Mouse (Mus musculus): ENCODE measurements around the gene Mast3. TPM values are rescaled to one million over a fixed set of nuclear protein-coding genes. Genes with fewer than 3 reads are reported as not detected.

Mast3 gene
- polyA plus RNA-seq, 1 experiment, result 175 TPM

DNA sequence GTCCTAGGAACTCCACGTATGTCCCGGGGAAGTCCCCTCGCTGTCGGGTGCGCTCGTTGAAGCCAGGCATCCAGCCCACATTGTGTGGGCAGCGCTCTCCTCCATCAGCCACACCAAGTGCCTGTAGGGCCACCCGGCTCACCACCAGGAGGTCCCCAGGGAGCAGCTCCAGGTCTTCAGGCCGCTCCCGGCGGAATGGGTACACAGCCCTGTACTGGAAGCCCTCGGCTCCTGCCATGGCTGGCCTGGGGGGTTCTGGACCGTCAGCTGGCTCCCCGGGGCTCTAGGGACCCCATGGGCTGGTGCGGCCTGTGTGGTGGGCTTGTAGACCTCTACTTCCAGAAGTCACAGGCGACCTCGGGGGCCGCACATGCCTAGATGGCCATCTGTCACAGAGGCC lies 30.1 kb downstream of the Mast3 start:
- TF ChIP-seq CTCF (IDR thresholded peaks at IDR 0.05; ENCODE audit: extremely low read depth, insufficient read depth, insufficient read length, insufficient replicate concordance) (no peak), POLR2A (IDR thresholded peaks at IDR 0.05; ENCODE audit: low read depth, low read length) (no peak)
- H3K4me3 ChIP-seq (ENCODE audit: extremely low read depth, insufficient read depth, insufficient read length), result no peak overlapping the region
- no peaks in the 10 kb centered on the region for H3K27me3 ChIP-seq (ENCODE audit: control insufficient read depth, insufficient read depth, low read length)
- no peak for DNase-seq (ENCODE audit: low read depth in 1 of 2, low spot score in 2 of 2)
- no peak overlapping the region for H3K27ac ChIP-seq (ENCODE audit: insufficient read depth, low read length)
- peaks cover 10% of the 10 kb centered on the region for H3K36me3 ChIP-seq (ENCODE audit: control insufficient read depth, insufficient read depth, low read length)
- 88% methylated on average over 18 of the region's 18 CpGs for WGBS
- H3K4me1 ChIP-seq (ENCODE audit: control insufficient read depth, insufficient read depth, insufficient read length), result peaks cover 12% of the 10 kb centered on the region

DNA sequence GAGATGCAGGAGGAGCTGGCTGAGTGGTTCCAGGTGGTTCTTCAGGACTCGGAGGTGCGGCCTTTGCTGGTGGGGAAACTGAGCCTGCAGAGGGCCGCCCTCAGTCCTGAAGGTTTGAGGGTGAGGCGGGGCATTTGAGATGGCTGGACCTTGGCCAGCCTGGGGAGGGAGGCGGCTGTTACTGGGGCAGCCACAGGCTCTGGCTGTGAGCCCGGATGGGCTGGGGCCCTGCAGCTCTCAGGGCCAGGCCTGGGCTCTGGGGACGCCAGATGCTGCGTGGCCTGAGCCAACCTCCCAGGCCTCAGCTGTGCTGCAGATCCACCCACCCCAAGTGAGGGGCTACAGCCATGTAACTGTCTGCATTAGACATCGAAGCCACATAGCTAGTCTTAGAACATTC lies 31.0 kb downstream of the Mast3 start:
- Histone ChIP-seq H3K4me1 (ENCODE audit: control insufficient read depth, insufficient read depth, insufficient read length) (peaks cover 17% of the 10 kb centered on the region), H3K4me3 (ENCODE audit: extremely low read depth, insufficient read depth, insufficient read length) (no peak overlapping the region), H3K27me3 (ENCODE audit: control insufficient read depth, insufficient read depth, low read length) (no peaks in the 10 kb centered on the region), H3K27ac (ENCODE audit: insufficient read depth, low read length) (no peak overlapping the region; the same call in 1 of the 2 replicates), H3K36me3 (ENCODE audit: control insufficient read depth, insufficient read depth, low read length) (peaks cover 1% of the 10 kb centered on the region; the same call in 1 of the 2 replicates)
- TF ChIP-seq POLR2A (IDR thresholded peaks at IDR 0.05; ENCODE audit: low read depth, low read length) (no peak), CTCF (IDR thresholded peaks at IDR 0.05; ENCODE audit: extremely low read depth, insufficient read depth, insufficient read length, insufficient replicate concordance) (no peak)
- no peak for DNase-seq (ENCODE audit: low read depth in 1 of 2, low spot score in 2 of 2)
- 66% methylated on average over 9 of the region's 9 CpGs for WGBS

DNA sequence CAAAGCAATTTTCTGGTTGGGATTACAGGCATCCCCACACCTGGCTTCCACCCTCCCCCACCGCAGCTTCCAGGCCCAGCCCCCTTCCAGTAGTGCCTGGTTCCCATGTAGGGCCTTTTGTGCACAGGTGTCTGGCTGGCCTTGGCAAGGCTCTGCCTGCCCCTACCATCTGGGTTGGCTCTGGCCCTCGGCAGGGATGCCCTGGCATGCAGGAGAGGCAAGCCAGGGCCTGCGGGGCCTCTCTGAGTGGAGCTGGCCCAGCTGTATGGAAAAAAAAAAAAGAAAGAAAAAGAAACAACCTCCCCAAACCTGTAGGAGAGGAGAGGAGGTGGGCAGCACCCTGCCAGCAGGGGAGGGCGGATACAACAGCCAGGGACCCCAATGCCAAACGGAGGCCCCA lies 31.4 kb downstream of the Mast3 start:
- TF ChIP-seq CTCF (IDR thresholded peaks at IDR 0.05; ENCODE audit: extremely low read depth, insufficient read depth, insufficient read length, insufficient replicate concordance) (no peak), POLR2A (IDR thresholded peaks at IDR 0.05; ENCODE audit: low read depth, low read length) (no peak)
- no peak for DNase-seq (ENCODE audit: low read depth in 1 of 2, low spot score in 2 of 2)
- Histone ChIP-seq H3K4me1 (ENCODE audit: control insufficient read depth, insufficient read depth, insufficient read length) (peaks cover 21% of the 10 kb centered on the region), H3K4me3 (ENCODE audit: extremely low read depth, insufficient read depth, insufficient read length) (no peak overlapping the region), H3K36me3 (ENCODE audit: control insufficient read depth, insufficient read depth, low read length) (peaks cover 1% of the 10 kb centered on the region; the same call in 1 of the 2 replicates), H3K27me3 (ENCODE audit: control insufficient read depth, insufficient read depth, low read length) (no peaks in the 10 kb centered on the region), H3K27ac (ENCODE audit: insufficient read depth, low read length) (no peak overlapping the region)
- 88% methylated on average over 5 of the region's 5 CpGs for WGBS

DNA sequence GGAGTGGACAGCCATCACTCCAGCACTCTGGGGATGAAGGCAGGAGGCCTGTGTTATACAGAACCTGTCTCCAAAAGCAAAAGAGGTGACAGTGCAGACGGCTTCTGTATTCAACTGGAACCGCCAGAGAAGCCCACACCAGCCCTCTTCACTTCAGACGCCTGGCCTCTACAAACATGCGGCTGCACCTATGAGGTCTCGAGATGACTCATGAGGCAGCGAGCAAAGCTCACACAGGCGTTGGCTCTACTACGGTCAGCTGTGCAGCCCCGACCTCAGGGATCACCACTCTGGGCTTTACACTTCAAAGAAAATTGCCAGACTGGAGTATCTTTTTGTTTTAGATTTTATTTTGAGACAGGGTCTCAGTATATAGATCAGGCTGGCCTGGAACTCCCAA lies 32.0 kb downstream of the Mast3 start:
- no peaks in the 10 kb centered on the region for H3K27me3 ChIP-seq (ENCODE audit: control insufficient read depth, insufficient read depth, low read length)
- H3K36me3 ChIP-seq (ENCODE audit: control insufficient read depth, insufficient read depth, low read length), result peaks cover 1% of the 10 kb centered on the region; the same call in 1 of the 2 replicates
- TF ChIP-seq CTCF (IDR thresholded peaks at IDR 0.05; ENCODE audit: extremely low read depth, insufficient read depth, insufficient read length, insufficient replicate concordance) (no peak), POLR2A (IDR thresholded peaks at IDR 0.05; ENCODE audit: low read depth, low read length) (no peak)
- no peak overlapping the region for H3K27ac ChIP-seq (ENCODE audit: insufficient read depth, low read length)
- H3K4me1 ChIP-seq (ENCODE audit: control insufficient read depth, insufficient read depth, insufficient read length), result peaks cover 24% of the 10 kb centered on the region
- no peak overlapping the region for H3K4me3 ChIP-seq (ENCODE audit: extremely low read depth, insufficient read depth, insufficient read length)
- 93% methylated on average over 9 of the region's 9 CpGs for WGBS
- no peak for DNase-seq (ENCODE audit: low read depth in 1 of 2, low spot score in 2 of 2)

DNA sequence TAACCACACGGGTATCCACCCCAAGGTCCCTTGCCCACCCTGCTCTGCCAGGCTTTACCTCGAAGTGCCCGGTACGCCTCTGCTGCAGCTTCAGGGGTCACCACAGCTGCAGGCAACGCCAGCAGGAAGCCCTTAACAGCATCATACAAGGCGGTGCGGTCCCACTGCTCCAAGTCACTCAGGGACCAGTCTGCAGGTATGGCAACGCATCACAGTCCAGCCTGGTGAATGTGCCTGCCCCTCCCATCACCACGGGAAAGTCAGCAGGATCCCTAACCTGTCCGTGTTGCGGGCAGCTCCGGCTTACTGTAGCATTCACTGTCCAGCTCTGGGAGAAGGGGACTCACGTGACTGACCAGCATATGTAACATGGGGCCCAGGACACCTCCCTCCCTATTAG lies 32.8 kb downstream of the Mast3 start:
- H3K4me3 ChIP-seq (ENCODE audit: extremely low read depth, insufficient read depth, insufficient read length), result no peak overlapping the region
- DNase-seq (ENCODE audit: low read depth in 1 of 2, low spot score in 2 of 2), result no peak
- TF ChIP-seq POLR2A (IDR thresholded peaks at IDR 0.05; ENCODE audit: low read depth, low read length), result no peak
- no peak for TF ChIP-seq CTCF (IDR thresholded peaks at IDR 0.05; ENCODE audit: extremely low read depth, insufficient read depth, insufficient read length, insufficient replicate concordance)
- H3K27me3 ChIP-seq (ENCODE audit: control insufficient read depth, insufficient read depth, low read length), result no peaks in the 10 kb centered on the region
- peaks cover 1% of the 10 kb centered on the region; the same call in 1 of the 2 replicates for H3K36me3 ChIP-seq (ENCODE audit: control insufficient read depth, insufficient read depth, low read length)
- H3K4me1 ChIP-seq (ENCODE audit: control insufficient read depth, insufficient read depth, insufficient read length), result peaks cover 27% of the 10 kb centered on the region
- WGBS, result 94% methylated on average over 13 of the region's 13 CpGs
- H3K27ac ChIP-seq (ENCODE audit: insufficient read depth, low read length), result no peak overlapping the region

DNA sequence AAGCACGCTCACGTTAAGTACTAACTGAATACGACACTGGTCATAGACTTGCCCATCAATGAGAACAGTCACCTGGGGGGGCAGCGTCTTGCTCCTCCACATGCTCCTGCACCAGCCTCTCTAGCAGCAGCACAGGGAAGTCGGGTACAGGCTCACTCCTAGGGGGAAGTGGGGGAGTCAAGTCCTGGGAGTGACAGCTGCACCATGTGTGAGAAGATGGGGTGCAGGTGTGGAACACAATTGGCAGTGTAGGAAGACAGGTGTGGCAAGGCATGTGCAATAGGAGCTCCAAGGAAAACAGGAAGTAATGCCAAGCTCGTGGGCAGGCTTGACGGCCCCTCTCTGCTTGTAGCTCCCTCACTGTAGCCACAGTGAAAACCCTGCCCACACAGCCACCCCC lies 33.6 kb downstream of the Mast3 start:
- peaks cover 1% of the 10 kb centered on the region; the same call in 1 of the 2 replicates for H3K36me3 ChIP-seq (ENCODE audit: control insufficient read depth, insufficient read depth, low read length)
- WGBS, result 72% methylated on average over 7 of the region's 7 CpGs
- no peaks in the 10 kb centered on the region for H3K27me3 ChIP-seq (ENCODE audit: control insufficient read depth, insufficient read depth, low read length)
- no peak overlapping the region for H3K4me3 ChIP-seq (ENCODE audit: extremely low read depth, insufficient read depth, insufficient read length)
- no peak for TF ChIP-seq POLR2A (IDR thresholded peaks at IDR 0.05; ENCODE audit: low read depth, low read length)
- no peak for TF ChIP-seq CTCF (IDR thresholded peaks at IDR 0.05; ENCODE audit: extremely low read depth, insufficient read depth, insufficient read length, insufficient replicate concordance)
- no peak for DNase-seq (ENCODE audit: low read depth in 1 of 2, low spot score in 2 of 2)
- H3K27ac ChIP-seq (ENCODE audit: insufficient read depth, low read length), result no peak overlapping the region
- H3K4me1 ChIP-seq (ENCODE audit: control insufficient read depth, insufficient read depth, insufficient read length), result peaks cover 29% of the 10 kb centered on the region

DNA sequence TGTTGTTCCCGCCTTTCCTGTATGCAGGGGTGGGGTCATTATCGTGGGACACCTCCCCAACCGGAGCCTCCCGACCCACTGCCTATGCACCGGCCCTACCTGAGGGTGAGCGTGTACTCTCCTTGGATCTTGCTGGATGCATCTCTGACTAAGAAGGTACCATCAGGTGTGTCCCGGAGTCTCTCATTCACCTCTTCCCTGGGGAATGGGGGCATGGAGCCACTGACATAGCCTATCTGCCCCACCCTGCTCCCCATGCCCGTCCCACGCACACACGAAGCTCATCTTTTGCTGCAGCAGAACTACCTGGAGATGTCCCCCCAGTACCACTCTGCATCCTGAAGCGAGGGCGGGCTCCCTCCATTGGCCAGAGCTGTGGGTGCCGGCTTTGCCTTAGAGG lies 34.1 kb downstream of the Mast3 start:
- WGBS, result 92% methylated on average over 13 of the region's 13 CpGs
- TF ChIP-seq POLR2A (IDR thresholded peaks at IDR 0.05; ENCODE audit: low read depth, low read length) (no peak), CTCF (IDR thresholded peaks at IDR 0.05; ENCODE audit: extremely low read depth, insufficient read depth, insufficient read length, insufficient replicate concordance) (no peak)
- no peak overlapping the region for H3K27ac ChIP-seq (ENCODE audit: insufficient read depth, low read length)
- no peak overlapping the region for H3K4me3 ChIP-seq (ENCODE audit: extremely low read depth, insufficient read depth, insufficient read length)
- H3K27me3 ChIP-seq (ENCODE audit: control insufficient read depth, insufficient read depth, low read length), result no peaks in the 10 kb centered on the region
- peaks cover 1% of the 10 kb centered on the region; the same call in 1 of the 2 replicates for H3K36me3 ChIP-seq (ENCODE audit: control insufficient read depth, insufficient read depth, low read length)
- H3K4me1 ChIP-seq (ENCODE audit: control insufficient read depth, insufficient read depth, insufficient read length), result peaks cover 29% of the 10 kb centered on the region
- no peak for DNase-seq (ENCODE audit: low read depth in 1 of 2, low spot score in 2 of 2)

Data from spleen, adult 2 months (tissue).